Mouse (Mus musculus) testis, adult 2 months (tissue): ENCODE results near the gene Calcrl.

Experiments used
- CTCF ChIP-seq: fragments of 200-500 bp; IDR thresholded peaks from 2 replicates; pipeline ENCODE4 v1.5.1; 2012; ENCODE audit warnings: low read depth, mild to moderate bottlenecking, inconsistent platforms, low read length, moderate library complexity; ENCODE audit not compliant: control insufficient read depth, insufficient read depth, insufficient replicate concordance
- POLR2A ChIP-seq: fragments of 200-500 bp; IDR thresholded peaks from 2 replicates; pipeline ENCODE4 v1.6.1; 2012; ENCODE audit warnings: low read depth, mild to moderate bottlenecking, inconsistent platforms, low read length, moderate library complexity; ENCODE audit not compliant: control insufficient read depth

DNA sequence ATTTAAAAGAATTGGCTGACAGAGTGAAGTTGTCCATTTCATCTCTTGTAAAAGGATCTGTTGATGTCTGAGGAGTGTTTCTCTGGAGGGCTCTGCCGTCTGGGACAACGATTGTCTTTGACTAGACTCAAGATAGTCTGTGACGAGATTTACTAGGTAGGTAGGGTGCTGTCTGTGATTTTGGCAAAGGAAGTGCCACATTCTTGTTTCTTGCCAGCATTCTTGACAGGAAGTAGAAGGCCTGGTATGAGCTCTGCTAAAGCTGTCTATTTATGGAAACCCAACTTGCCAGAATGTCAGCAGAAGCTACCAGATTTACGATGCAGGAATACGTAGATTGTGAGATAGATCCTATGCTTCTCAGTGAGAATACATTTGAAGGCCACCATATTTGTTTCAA is 16.7 kb upstream of the Calcrl start:
- TF ChIP-seq POLR2A (no peak), CTCF (no peak)
